Comparison of ENCODE assay signal across 20 mouse cellular contexts in genomic region chr8:11233009-11233408, GRCm38 (mm10).
"Had no signal": no experiment of that assay in that cellular context is flagged by ENCODE, and none has a peak within 500 bp of the region (broad histone marks: within the 10 kb centered on the region; RNA-seq: fewer than 3 reads in every experiment).

No protein-coding gene starts in this region.

- H3K27me3 ChIP-seq: intestine, embryonic 15.5 days; limb, embryonic 13.5 days; liver, embryonic 12.5 days; liver, embryonic 15.5 days; lung, embryonic 15.5 days; midbrain, embryonic 13.5 days; neural tube, embryonic 13.5 days had no signal

- H3K36me3 ChIP-seq: liver, embryonic 15.5 days; midbrain, embryonic 13.5 days; neural tube, embryonic 13.5 days had no signal

- DNase-seq: layer of hippocampus, adult 9-11 months; liver; lung, adult 18-20 months; lung, postnatal 10 days; lung, postnatal 36 days; thymus, adult 18-20 months; thymus, postnatal 36 days had no signal

- H3K27ac ChIP-seq: intestine, embryonic 15.5 days; layer of hippocampus, adult 2 months; limb, embryonic 10.5 days; limb, embryonic 13.5 days; liver, embryonic 12.5 days; liver, embryonic 15.5 days; lung, embryonic 15.5 days; midbrain, embryonic 10.5 days; midbrain, embryonic 13.5 days; neural tube, embryonic 13.5 days had no signal

- H3K4me1 ChIP-seq: intestine, embryonic 15.5 days; limb, embryonic 13.5 days; lung, embryonic 15.5 days; midbrain, embryonic 13.5 days had no signal

- ATAC-seq: intestine, embryonic 15.5 days; liver, embryonic 12.5 days; midbrain, embryonic 13.5 days; midbrain, embryonic 16.5 days had no signal

- H3K4me3 ChIP-seq: intestine, embryonic 15.5 days; layer of hippocampus, adult 2 months; limb, embryonic 10.5 days; limb, embryonic 13.5 days; liver, embryonic 12.5 days; liver, embryonic 15.5 days; lung, embryonic 15.5 days; megakaryocyte, embryonic 14.5 days; midbrain, embryonic 10.5 days; midbrain, embryonic 13.5 days; myocyte; neural tube, embryonic 13.5 days had no signal

- H3K4me2 ChIP-seq: intestine, embryonic 15.5 days; limb, embryonic 13.5 days; liver, embryonic 12.5 days; liver, embryonic 15.5 days; lung, embryonic 15.5 days; midbrain, embryonic 13.5 days; neural tube, embryonic 13.5 days had no signal

- H3K9ac ChIP-seq: intestine, embryonic 15.5 days; limb, embryonic 13.5 days; liver, embryonic 12.5 days; liver, embryonic 15.5 days; lung, embryonic 15.5 days; midbrain, embryonic 13.5 days; neural tube, embryonic 13.5 days had no signal

- H3K9me3 ChIP-seq: intestine, embryonic 15.5 days; limb, embryonic 10.5 days; limb, embryonic 13.5 days; liver, embryonic 12.5 days; liver, embryonic 15.5 days; lung, embryonic 15.5 days; megakaryocyte, embryonic 14.5 days; midbrain, embryonic 10.5 days; midbrain, embryonic 13.5 days; neural tube, embryonic 13.5 days had no signal
